Comparison of ENCODE assay signal across 9 mouse cellular contexts in the genomic region with DNA sequence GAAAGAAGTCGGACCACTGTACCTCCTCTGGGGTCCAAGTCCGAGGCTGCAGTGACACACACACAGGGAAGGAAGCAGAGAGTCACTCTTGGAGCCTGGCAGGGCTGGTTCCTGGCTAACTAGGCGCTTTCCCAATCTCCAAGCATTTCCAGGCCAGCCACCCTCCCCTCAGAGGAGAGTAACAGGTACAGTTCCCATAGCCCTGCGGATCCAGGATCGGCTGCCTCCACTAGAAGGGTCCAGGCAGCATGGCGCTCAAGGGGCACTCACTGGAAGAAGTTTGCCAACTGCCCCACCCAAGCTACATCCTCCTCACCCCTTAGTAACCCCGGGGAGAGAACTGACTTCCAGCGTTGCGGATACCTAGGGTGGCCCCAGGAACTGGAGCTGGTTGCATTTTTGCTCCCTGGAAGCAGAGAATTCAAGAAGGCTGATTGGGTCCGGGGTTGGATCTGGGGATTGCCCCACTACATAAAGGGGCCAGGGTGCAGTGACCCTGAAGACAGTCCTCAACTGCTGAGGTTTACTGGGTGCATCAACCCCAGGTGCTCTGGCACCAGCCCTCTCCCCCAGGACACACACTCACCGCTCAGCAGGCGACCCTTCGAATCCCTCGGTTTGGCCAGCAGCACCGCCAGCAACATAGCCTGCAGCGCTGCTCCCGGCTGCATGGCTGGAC. TPM values are rescaled to one million over a fixed set of nuclear protein-coding genes. Genes with fewer than 3 reads are reported as not detected.
A peak's percentile ranks its signal among the peaks of the same experiment; 100 is the strongest.
DNase-seq lines count a peak whose midpoint lies in the region; ATAC-seq lines count a peak whose summit lies in the region.
"Had no signal": no experiment of that assay in that cellular context is flagged by ENCODE, and none has a peak within 500 bp of the region (broad histone marks: within the 10 kb centered on the region; RNA-seq: fewer than 3 reads in every experiment).

No protein-coding gene starts in this region.

- H3K4me2 ChIP-seq in forebrain, embryonic 13.5 days: peak overlapping the region; percentile 80
- H3K4me2 ChIP-seq in intestine, embryonic 14.5 days (ENCODE audit: low read length): peak overlapping the region; percentile 90
- H3K4me2 ChIP-seq in lung, embryonic 15.5 days: peak overlapping the region; percentile 97

- H3K4me3 ChIP-seq in brown adipose tissue, adult 24 weeks (ENCODE audit: insufficient read depth, low read depth, low read length): peak overlapping the region; percentile 47
- peak overlapping the region; percentile 42 for H3K4me3 ChIP-seq in forebrain, embryonic 13.5 days
- peak overlapping the region; percentile 52 for H3K4me3 ChIP-seq in intestine, embryonic 14.5 days (ENCODE audit: low read depth, low read length)
- H3K4me3 ChIP-seq in lung, embryonic 15.5 days: peak overlapping the region; percentile 50

- H3K27me3 ChIP-seq in forebrain, embryonic 13.5 days: no peaks in the 10 kb centered on the region
- no peaks in the 10 kb centered on the region for H3K27me3 ChIP-seq in intestine, embryonic 14.5 days (replicated peaks; ENCODE audit: control insufficient read depth, insufficient read depth, low read length)
- no peaks in the 10 kb centered on the region for H3K27me3 ChIP-seq in lung, embryonic 15.5 days

- DNase-seq in gastrocnemius, adult 18-20 months (ENCODE audit: low spot score): peak; percentile 6
- no peak for DNase-seq in gastrocnemius, postnatal 25 days
- peak; percentile 71 for DNase-seq in intestine, embryonic 14.5 days (ENCODE audit: low spot score)
- DNase-seq in ovary, postnatal 14 days (ENCODE audit: low spot score): peak; percentile 7
- no peak for DNase-seq in frontal cortex, postnatal 36 days (ENCODE audit: low spot score in 2 of 2)

- under 1% methylated on average over 17 of the region's 17 CpGs for WGBS in forebrain, embryonic 13.5 days
- WGBS in intestine, embryonic 14.5 days: 1% methylated on average over 17 of the region's 17 CpGs
- 0% methylated on average over 17 of the region's 17 CpGs for WGBS in lung, embryonic 15.5 days

- H3K4me1 ChIP-seq in brown adipose tissue, adult 24 weeks (ENCODE audit: control insufficient read depth, insufficient read depth, insufficient read length, low read length): peaks cover 5% of the 10 kb centered on the region; the same call in 1 of the 2 replicates
- peaks cover 23% of the 10 kb centered on the region for H3K4me1 ChIP-seq in forebrain, embryonic 13.5 days
- peaks cover 14% of the 10 kb centered on the region for H3K4me1 ChIP-seq in intestine, embryonic 14.5 days (replicated peaks; ENCODE audit: control insufficient read depth, insufficient read depth, low read length)
- H3K4me1 ChIP-seq in lung, embryonic 15.5 days: peaks cover 15% of the 10 kb centered on the region

- H3K9ac ChIP-seq in forebrain, embryonic 13.5 days: peak overlapping the region; percentile 62
- peak overlapping the region; percentile 36 for H3K9ac ChIP-seq in intestine, embryonic 14.5 days (ENCODE audit: low read length)
- H3K9ac ChIP-seq in lung, embryonic 15.5 days: peak overlapping the region; percentile 34

- H3K27ac ChIP-seq in brown adipose tissue, adult 24 weeks (replicated peaks; ENCODE audit: low read depth, low read length): no peak overlapping the region
- no peak overlapping the region for H3K27ac ChIP-seq in forebrain, embryonic 13.5 days
- H3K27ac ChIP-seq in intestine, embryonic 14.5 days (ENCODE audit: low read depth): no peak overlapping the region
- H3K27ac ChIP-seq in lung, embryonic 15.5 days: peak overlapping the region; percentile 43; the same call in 1 of the 2 replicates

- no peaks in the 10 kb centered on the region for H3K36me3 ChIP-seq in forebrain, embryonic 13.5 days (ENCODE audit: poor library complexity, severe bottlenecking)
- no peaks in the 10 kb centered on the region for H3K36me3 ChIP-seq in intestine, embryonic 14.5 days (ENCODE audit: control insufficient read depth, insufficient read depth, low read length)
- no peaks in the 10 kb centered on the region for H3K36me3 ChIP-seq in lung, embryonic 15.5 days

- no peaks in the 10 kb centered on the region for H3K9me3 ChIP-seq in forebrain, embryonic 13.5 days (replicated peaks)
- H3K9me3 ChIP-seq in intestine, embryonic 14.5 days (ENCODE audit: control insufficient read depth, low read length): no peaks in the 10 kb centered on the region
- no peaks in the 10 kb centered on the region for H3K9me3 ChIP-seq in lung, embryonic 15.5 days

- peak; percentile 43 for ATAC-seq in forebrain, embryonic 13.5 days
- ATAC-seq in intestine, embryonic 14.5 days (replicated peaks; ENCODE audit: low FRiP score, low TSS enrichment, low read depth): peak; percentile 67
- peak; percentile 24 for ATAC-seq in lung, embryonic 15.5 days (ENCODE audit: borderline replicate concordance, extremely low read depth, low FRiP score, low TSS enrichment)

RNA-seq across cellular contexts. Expression of a gene that starts 0.5 kb away (rescaled TPM):
- 1 to 10 TPM; 1.5 to 2.0 TPM for total RNA-seq in gastrocnemius, adult 18-20 months (2021)
- total RNA-seq in gastrocnemius, postnatal 25 days (2021): 1 to 10 TPM in 1 of 2 experiments, under 1 TPM in 1; 0.64 to 2.8 TPM
- polyA plus RNA-seq in brown adipose tissue, adult 24 weeks (2012; ENCODE audit: insufficient read depth, insufficient read length, missing spikeins): 1.6 and 1.7 TPM in 2 replicates
- polyA plus RNA-seq in forebrain, embryonic 13.5 days (2015; fragmentation: Nextera tagmentation; extraction: Ambion mirVana): 0.73 and 1.2 TPM in 2 replicates
- polyA plus RNA-seq in intestine, embryonic 14.5 days (2014; fragmentation: Nextera tagmentation; extraction: Ambion mirVana): 2.8 and 5.2 TPM in 2 replicates
- 5.8 and 9.9 TPM in 2 replicates for polyA plus RNA-seq in lung, embryonic 15.5 days (2015; fragmentation: Nextera tagmentation; extraction: Ambion mirVana)
- total RNA-seq: MEL had no signal

RNA-seq across cellular contexts. Expression of a gene that starts 15.7 kb away (rescaled TPM):
- total RNA-seq in gastrocnemius, adult 18-20 months (2021): not detected
- not detected for total RNA-seq in gastrocnemius, postnatal 25 days (2021)
- not detected in 2 replicates for polyA plus RNA-seq in brown adipose tissue, adult 24 weeks (2012; ENCODE audit: insufficient read depth, insufficient read length, missing spikeins)
- not detected in 2 replicates for polyA plus RNA-seq in forebrain, embryonic 13.5 days (2015; fragmentation: Nextera tagmentation; extraction: Ambion mirVana)
- polyA plus RNA-seq in intestine, embryonic 14.5 days (2014; fragmentation: Nextera tagmentation; extraction: Ambion mirVana): not detected in 2 replicates
- polyA plus RNA-seq in lung, embryonic 15.5 days (2015; fragmentation: Nextera tagmentation; extraction: Ambion mirVana): not detected in 2 replicates
- total RNA-seq: MEL had no signal

RNA-seq across cellular contexts. Expression of a gene that starts 25.4 kb away (rescaled TPM):
- total RNA-seq in gastrocnemius, adult 18-20 months (2021): not detected
- total RNA-seq in gastrocnemius, postnatal 25 days (2021): not detected
- not detected in 2 replicates for polyA plus RNA-seq in brown adipose tissue, adult 24 weeks (2012; ENCODE audit: insufficient read depth, insufficient read length, missing spikeins)
- polyA plus RNA-seq in forebrain, embryonic 13.5 days (2015; fragmentation: Nextera tagmentation; extraction: Ambion mirVana): 0.46 and 1.3 TPM in 2 replicates
- polyA plus RNA-seq in intestine, embryonic 14.5 days (2014; fragmentation: Nextera tagmentation; extraction: Ambion mirVana): not detected in 2 replicates
- polyA plus RNA-seq in lung, embryonic 15.5 days (2015; fragmentation: Nextera tagmentation; extraction: Ambion mirVana): 2.2 and 2.5 TPM in 2 replicates
- total RNA-seq: MEL had no signal

Comparison
In these comparisons a context has a peak if more than half of its experiments do, and no peak if none do; other contexts are left out.
1. DNase-seq: peak in gastrocnemius, adult 18-20 months (single experiment), intestine, embryonic 14.5 days (single experiment) and ovary, postnatal 14 days (single experiment); none in gastrocnemius, postnatal 25 days (single experiment) and frontal cortex, postnatal 36 days (0 of 2).
2. Peak in every context shown above with its lines, with median percentiles within 50 percentile points of each other: H3K4me3 ChIP-seq, ATAC-seq, H3K4me2 ChIP-seq and H3K9ac ChIP-seq.